ENCODE assay signal across 15 mouse cellular contexts in genomic region chr16:76895781-76896180, GRCm38 (mm10).
"Had no signal": no experiment of that assay in that cellular context is flagged by ENCODE, and none has a peak within 500 bp of the region (broad histone marks: within the 10 kb centered on the region; RNA-seq: fewer than 3 reads in every experiment).

No protein-coding gene starts in this region.

- H3K9me3 ChIP-seq: limb, embryonic 12.5 days; limb, embryonic 15.5 days; midbrain, embryonic 13.5 days; stomach, embryonic 15.5 days had no signal

- H3K27ac ChIP-seq: limb, embryonic 12.5 days; limb, embryonic 15.5 days; liver, embryonic 14.5 days; macrophage; midbrain, embryonic 13.5 days; stomach, embryonic 15.5 days had no signal

- H3K4me2 ChIP-seq: limb, embryonic 15.5 days; liver, embryonic 11.5 days had no signal

- H3K36me3 ChIP-seq: limb, embryonic 12.5 days; limb, embryonic 15.5 days; midbrain, embryonic 13.5 days; stomach, embryonic 15.5 days had no signal

- H3K9ac ChIP-seq: limb, embryonic 12.5 days; limb, embryonic 15.5 days; liver, embryonic 14.5 days; liver, postnatal 0 days; lung, embryonic 14.5 days; midbrain, embryonic 13.5 days; stomach, embryonic 15.5 days had no signal

- H3K27me3 ChIP-seq: limb, embryonic 12.5 days; limb, embryonic 15.5 days; midbrain, embryonic 13.5 days; stomach, embryonic 15.5 days had no signal

- H3K4me3 ChIP-seq: limb, embryonic 12.5 days; limb, embryonic 15.5 days; midbrain, embryonic 13.5 days; stomach, embryonic 15.5 days had no signal

- H3K4me1 ChIP-seq: stomach, embryonic 15.5 days had no signal

- ATAC-seq: intestine, postnatal 0 days; liver, postnatal 0 days; lung, postnatal 0 days; midbrain, embryonic 16.5 days had no signal

- DNase-seq: liver, postnatal 0 days; right cerebral cortex, postnatal 25 days; spleen, adult 18-20 months; thymus, postnatal 25 days had no signal
